Mouse (Mus musculus) spleen, postnatal 4 days (tissue): Measurements from ENCODE around the gene Bub1b.

Source experiments
- DNase-seq, 2 experiments: peaks; one replicate each; pipeline ENCODE4 v3.0.0; 2022; ENCODE audit warnings: low spot score in 2 of 2

Bub1b gene

GRCm38 (mm10) chr2:118664975-118665516 lies 67.0 kb downstream of the Bub1b start:
- DNase-seq = no peak

GRCm38 (mm10) chr2:118665616-118666015 lies 67.6 kb downstream of the Bub1b start:
- no peak for DNase-seq

GRCm38 (mm10) chr2:118667181-118667580 lies 69.2 kb downstream of the Bub1b start:
- DNase-seq = no peak

GRCm38 (mm10) chr2:118669245-118669644 lies 71.2 kb downstream of the Bub1b start:
- no peak for DNase-seq

- DNase-seq = no peak
Observed at GRCm38 (mm10) chr2:118669785-118670184, 71.8 kb downstream of the Bub1b start.

GRCm38 (mm10) chr2:118671728-118672127 lies 73.7 kb downstream of the Bub1b start:
- DNase-seq = no peak

GRCm38 (mm10) chr2:118673686-118674465 lies 75.9 kb downstream of the Bub1b start:
- DNase-seq = no peak

- DNase-seq = no peak
Observed at GRCm38 (mm10) chr2:118674500-118674899, 76.5 kb downstream of the Bub1b start.

- no peak for DNase-seq
Observed at GRCm38 (mm10) chr2:118676839-118677741, 79.1 kb downstream of the Bub1b start.

GRCm38 (mm10) chr2:118677817-118678216 lies 79.8 kb downstream of the Bub1b start:
- DNase-seq = no peak

GRCm38 (mm10) chr2:118679577-118679976 lies 81.6 kb downstream of the Bub1b start:
- DNase-seq = no peak

- DNase-seq = no peak
Observed at GRCm38 (mm10) chr2:118680926-118681325, 82.9 kb downstream of the Bub1b start.

- DNase-seq = no peak
Observed at GRCm38 (mm10) chr2:118682544-118683260, 84.7 kb downstream of the Bub1b start.

- no peak for DNase-seq
Observed at GRCm38 (mm10) chr2:118685088-118685487, 87.1 kb downstream of the Bub1b start.

GRCm38 (mm10) chr2:118686693-118687092 lies 88.7 kb downstream of the Bub1b start:
- no peak for DNase-seq

GRCm38 (mm10) chr2:118687791-118688190 lies 89.8 kb downstream of the Bub1b start:
- DNase-seq = no peak

- no peak for DNase-seq
Observed at GRCm38 (mm10) chr2:118689875-118690274, 91.9 kb downstream of the Bub1b start.
